Mouse (Mus musculus): ENCODE results near the gene Gm9913.

The Gm9913 gene

GRCm38 (mm10) chr2:125494291-125494690 is 10.6 kb upstream of the Gm9913 start:
- in situ Hi-C loops (cut with MboI; ENCODE audit: low pct_unique_long_range_greater_than_20kb in 1 of 2, low sequenced_read_pairs in 2 of 2, unreplicated experiment in 1 of 2): no loop called here

DNA sequence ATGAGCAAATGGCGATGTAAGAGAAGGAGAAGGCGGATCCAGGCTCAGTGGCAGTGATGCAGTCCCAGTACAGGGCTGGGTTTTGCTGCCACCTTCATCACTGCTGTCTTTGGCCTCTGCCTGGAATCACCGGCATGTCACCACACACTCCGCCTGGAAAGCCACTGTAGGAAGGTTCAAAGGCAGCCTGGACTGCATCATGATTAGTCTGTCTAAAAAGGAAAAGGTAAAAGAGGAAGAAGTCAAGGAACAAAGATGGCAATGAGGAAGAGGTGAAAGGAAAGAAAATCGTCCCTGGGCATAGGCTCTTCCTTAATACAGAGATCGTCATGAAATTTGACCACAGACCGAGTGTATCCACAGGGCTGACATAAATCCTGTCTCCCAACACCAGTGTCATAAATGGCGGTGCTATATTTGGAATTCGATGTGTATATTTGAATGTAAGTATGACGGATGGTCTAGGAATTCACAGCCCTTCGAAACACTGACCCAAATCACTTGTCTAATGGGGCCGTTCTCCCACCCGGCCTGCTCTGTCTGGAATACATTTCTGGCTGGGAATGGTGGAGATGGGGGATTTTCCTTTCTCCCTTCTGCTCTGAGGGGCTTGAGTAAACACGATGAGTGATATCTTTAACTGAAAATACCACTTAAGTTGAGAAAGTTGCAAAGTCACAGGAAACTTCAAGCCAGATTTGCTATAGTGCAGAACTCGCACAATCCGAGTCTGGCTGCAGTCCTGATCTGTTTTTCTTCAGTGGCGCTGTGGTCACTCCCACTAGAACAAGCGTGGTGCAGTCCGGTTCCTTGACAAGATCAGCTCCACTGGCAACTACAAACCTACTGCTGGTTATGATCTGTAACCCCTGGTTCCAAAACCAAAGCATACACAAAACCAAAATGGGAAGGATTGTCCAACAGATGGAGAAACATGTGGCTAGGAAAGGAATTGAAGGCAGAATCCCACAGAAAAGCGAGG is 9.8 kb upstream of the Gm9913 start:
- in situ Hi-C loops (cut with MboI; ENCODE audit: low pct_unique_long_range_greater_than_20kb in 1 of 2, low sequenced_read_pairs in 2 of 2, unreplicated experiment in 1 of 2): no loop called here

DNA sequence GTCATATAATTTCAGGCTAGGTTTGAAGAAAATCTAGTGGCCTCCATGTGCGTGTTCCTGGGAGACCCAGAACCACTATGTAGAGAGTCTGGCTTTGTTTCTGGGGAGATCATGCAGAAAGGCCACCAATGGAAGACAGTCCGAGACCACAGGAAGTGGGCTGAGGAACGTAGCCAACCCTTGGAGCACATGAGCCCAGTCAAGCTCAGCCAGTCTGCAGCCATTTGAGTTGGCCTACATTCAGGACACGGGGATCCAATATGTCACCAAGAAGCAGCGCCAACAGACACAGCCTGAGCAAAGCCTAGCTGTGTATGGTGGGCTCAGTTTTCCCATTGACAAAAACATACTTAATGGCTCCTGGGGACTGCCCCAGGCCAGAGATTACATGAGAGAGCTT is 8.2 kb upstream of the Gm9913 start:
- in situ Hi-C loops (cut with MboI; ENCODE audit: low pct_unique_long_range_greater_than_20kb in 1 of 2, low sequenced_read_pairs in 2 of 2, unreplicated experiment in 1 of 2): no loop called here

DNA sequence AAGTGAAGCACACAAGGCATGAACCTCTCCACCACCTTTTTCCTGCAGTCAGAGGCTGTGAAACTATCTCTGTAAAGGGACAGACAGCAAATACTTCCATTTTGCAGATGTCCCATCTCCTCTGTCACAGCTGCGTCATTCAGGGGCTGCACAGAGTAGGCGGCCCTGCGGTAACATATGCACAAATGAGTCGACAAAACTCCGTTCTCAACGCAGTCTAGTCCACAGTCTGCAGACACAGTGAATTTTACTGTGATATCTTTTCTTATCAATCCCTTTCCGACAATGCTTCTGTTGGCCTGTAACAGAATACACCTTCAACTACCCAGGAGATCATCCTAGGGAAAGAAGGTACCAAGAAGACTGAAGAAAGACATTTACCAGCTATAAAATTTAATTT is 6.7 kb upstream of the Gm9913 start:
- in situ Hi-C loops (cut with MboI; ENCODE audit: low pct_unique_long_range_greater_than_20kb in 1 of 2, low sequenced_read_pairs in 2 of 2, unreplicated experiment in 1 of 2): no loop called here

- in situ Hi-C loops (cut with MboI; ENCODE audit: low pct_unique_long_range_greater_than_20kb in 1 of 2, low sequenced_read_pairs in 2 of 2, unreplicated experiment in 1 of 2): no loop called here
Measured at GRCm38 (mm10) chr2:125501526-125501925, 3.4 kb upstream of the Gm9913 start.

GRCm38 (mm10) chr2:125505746-125506315 is 942 bp downstream of the Gm9913 start:
- in situ Hi-C loops (cut with MboI; ENCODE audit: low pct_unique_long_range_greater_than_20kb in 1 of 2, low sequenced_read_pairs in 2 of 2, unreplicated experiment in 1 of 2): no loop called here

DNA sequence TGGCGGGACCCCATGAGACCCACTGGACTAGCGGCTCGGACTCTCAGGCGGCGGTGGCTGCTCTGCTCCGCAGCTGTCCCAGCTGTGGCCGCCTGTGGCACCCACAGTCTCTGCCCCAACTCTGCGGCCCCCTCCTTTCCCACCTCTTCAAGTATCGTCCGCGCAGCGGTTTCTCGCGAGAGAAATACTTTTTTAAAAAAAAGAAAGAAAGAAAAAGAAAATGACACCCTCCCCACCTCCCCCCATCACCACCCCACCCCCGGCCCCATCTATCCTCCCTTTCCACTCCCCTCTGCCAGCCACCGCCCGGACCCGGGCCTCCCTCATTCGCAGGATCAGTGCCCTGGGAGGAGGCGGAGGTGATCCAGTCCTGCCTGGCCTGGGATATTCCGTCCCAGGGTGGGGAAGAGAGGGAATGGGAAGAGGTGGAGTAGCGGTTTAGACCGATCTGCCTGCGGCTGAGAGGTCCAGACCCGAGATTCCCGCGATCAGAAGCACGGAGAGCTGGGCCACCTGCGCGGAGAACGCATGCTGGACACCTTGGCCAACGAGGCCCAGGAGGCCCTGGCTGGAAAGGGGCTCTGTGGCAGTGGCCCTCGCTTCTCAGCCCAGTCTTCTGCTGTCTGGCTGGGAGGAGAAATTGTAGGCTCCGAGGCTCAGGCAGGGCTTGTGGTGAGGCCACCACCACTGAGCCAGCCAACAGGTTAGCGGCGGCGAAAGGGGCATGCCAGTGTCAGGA is 1.6 kb downstream of the Gm9913 start:
- in situ Hi-C loops (cut with MboI; ENCODE audit: low pct_unique_long_range_greater_than_20kb in 1 of 2, low sequenced_read_pairs in 2 of 2, unreplicated experiment in 1 of 2): no loop called here

- in situ Hi-C loops (cut with MboI; ENCODE audit: low pct_unique_long_range_greater_than_20kb in 1 of 2, low sequenced_read_pairs in 2 of 2, unreplicated experiment in 1 of 2): no loop called here
Measured at GRCm38 (mm10) chr2:125507893-125508292, 3.0 kb downstream of the Gm9913 start, which contains the start of gene Fbn1. Gene Fbn1 (minus strand): TSS chr2:125507993.

DNA sequence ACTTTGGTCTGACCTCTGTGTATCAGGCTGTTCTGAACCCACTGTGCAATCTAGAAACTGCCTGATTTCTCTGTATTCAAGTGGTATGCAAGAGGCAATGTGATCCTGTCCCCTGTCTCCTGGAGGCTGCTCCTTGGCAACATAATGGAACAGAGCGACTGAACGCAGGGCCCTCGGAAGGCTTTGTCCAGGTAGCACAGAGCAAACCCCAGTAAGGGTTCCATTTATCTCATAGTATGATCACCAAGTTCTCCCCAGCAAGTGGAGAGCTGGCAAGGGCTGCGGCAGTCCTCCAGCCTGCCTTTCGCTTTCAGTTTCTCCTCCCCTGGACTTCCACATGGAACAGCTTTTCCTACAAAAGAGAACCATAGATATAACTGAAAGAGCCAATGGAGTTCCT is 3.5 kb downstream of the Gm9913 start:
- in situ Hi-C loops (cut with MboI; ENCODE audit: low pct_unique_long_range_greater_than_20kb in 1 of 2, low sequenced_read_pairs in 2 of 2, unreplicated experiment in 1 of 2): no loop called here

DNA sequence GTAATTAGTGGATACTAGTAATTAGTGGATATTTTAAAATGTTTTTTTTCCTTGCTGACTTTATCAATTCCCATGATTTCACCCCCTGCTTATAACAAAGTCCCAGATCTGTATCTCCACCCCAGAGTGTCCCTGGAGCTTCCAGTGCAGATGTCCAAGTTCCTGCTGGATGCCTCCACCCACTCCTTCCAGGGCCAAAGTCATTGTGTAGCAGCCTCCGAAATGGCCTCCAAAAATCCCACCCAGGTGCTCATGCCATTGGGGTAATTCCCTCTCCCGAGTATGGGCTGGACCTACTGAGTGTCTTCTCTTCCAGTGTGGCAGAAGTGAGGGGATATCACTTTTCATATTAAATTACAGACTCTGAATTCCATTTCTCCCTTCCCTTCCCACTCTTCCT is 5.9 kb downstream of the Gm9913 start:
- in situ Hi-C loops (cut with MboI; ENCODE audit: low pct_unique_long_range_greater_than_20kb in 1 of 2, low sequenced_read_pairs in 2 of 2, unreplicated experiment in 1 of 2): no loop called here

DNA sequence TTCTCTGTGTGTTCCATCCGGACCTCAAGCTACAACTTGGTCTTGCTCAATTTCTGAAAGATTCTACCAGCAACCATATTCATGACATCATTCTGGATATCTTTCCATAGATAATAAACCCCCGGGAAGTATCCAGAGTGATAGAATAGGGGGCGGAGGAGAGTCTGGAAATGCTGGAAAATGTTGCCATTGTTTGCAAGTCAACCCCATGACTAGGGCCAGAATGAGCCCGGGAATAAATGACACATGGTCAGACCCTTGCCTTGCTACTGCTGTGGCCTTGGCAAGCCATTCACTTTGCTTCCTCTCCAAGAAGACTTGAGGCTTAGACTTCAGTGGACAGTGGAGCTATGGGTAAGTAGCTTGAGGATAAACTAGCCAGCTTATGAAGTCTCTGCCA is 7.0 kb downstream of the Gm9913 start:
- in situ Hi-C loops (cut with MboI; ENCODE audit: low pct_unique_long_range_greater_than_20kb in 1 of 2, low sequenced_read_pairs in 2 of 2, unreplicated experiment in 1 of 2): no loop called here

DNA sequence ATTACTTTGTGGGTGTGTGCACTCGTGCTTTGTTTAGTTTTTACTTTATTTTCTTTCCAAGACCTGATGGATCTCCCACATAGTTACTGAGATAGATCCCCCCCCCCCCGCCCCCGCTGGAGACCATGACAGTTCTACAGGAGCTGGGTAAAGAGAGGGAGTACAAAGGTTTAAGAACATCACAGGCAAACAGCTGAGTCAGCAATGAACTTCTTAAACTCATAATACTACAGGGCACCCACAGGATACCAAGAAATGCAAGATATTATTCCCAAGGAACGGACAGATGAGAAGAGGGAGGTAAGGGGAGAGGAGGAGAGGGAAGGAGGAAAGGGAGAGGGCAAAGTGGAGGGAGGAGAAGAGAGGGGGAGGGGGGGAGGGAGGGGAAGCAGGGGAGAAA is 7.7 kb downstream of the Gm9913 start:
- in situ Hi-C loops (cut with MboI; ENCODE audit: low pct_unique_long_range_greater_than_20kb in 1 of 2, low sequenced_read_pairs in 2 of 2, unreplicated experiment in 1 of 2): no loop called here

- in situ Hi-C loops (cut with MboI; ENCODE audit: low pct_unique_long_range_greater_than_20kb in 1 of 2, low sequenced_read_pairs in 2 of 2, unreplicated experiment in 1 of 2): no loop called here
Measured at GRCm38 (mm10) chr2:125514391-125514790, 9.5 kb downstream of the Gm9913 start.

DNA sequence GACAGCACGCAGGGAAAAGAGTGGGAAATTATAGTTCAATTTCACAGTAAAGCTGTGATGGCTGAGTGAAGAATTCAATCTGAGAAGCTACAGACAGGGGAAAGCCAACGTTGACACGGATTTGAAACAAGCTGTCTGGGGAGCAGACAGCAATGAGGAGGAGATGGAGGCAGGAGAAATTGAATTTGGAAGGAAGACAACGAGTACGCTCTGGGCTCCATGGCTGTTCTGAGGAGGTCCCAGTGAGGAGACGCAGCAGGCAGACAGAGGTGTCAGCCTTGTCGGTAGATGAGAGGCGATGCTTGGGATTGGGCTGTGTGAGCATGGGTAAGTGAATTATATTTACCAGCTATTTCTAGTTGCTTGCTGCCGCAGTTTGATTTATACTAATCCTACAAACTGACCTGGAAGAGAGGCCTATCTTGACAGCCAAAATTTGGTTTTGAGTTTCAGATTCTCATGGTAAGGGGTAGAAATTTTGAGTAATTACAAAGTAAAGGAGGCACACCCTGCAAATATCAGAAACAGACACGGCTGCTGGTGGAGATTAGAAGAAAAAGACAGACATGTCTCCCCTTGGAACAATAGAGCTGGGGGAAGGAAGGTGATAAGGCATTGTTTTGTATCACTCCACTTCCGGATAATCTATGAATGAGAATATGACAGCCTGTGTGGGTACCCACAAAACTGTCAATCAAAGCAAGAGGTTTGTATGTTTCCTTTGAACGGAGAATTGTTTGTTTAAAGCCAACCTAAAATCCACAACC is 10.6 kb downstream of the Gm9913 start:
- in situ Hi-C loops (cut with MboI; ENCODE audit: low pct_unique_long_range_greater_than_20kb in 1 of 2, low sequenced_read_pairs in 2 of 2, unreplicated experiment in 1 of 2): no loop called here

- in situ Hi-C loops (cut with MboI; ENCODE audit: low pct_unique_long_range_greater_than_20kb in 1 of 2, low sequenced_read_pairs in 2 of 2, unreplicated experiment in 1 of 2): no loop called here
Measured at GRCm38 (mm10) chr2:125516594-125516993, 11.7 kb downstream of the Gm9913 start.

GRCm38 (mm10) chr2:125525484-125525883 is 20.6 kb downstream of the Gm9913 start:
- in situ Hi-C loops (cut with MboI; ENCODE audit: low pct_unique_long_range_greater_than_20kb in 1 of 2, low sequenced_read_pairs in 2 of 2, unreplicated experiment in 1 of 2): no loop called here

GRCm38 (mm10) chr2:125526566-125526965 is 21.7 kb downstream of the Gm9913 start:
- in situ Hi-C loops (cut with MboI; ENCODE audit: low pct_unique_long_range_greater_than_20kb in 1 of 2, low sequenced_read_pairs in 2 of 2, unreplicated experiment in 1 of 2): no loop called here

GRCm38 (mm10) chr2:125530665-125531064 is 25.8 kb downstream of the Gm9913 start:
- in situ Hi-C loops (cut with MboI; ENCODE audit: low pct_unique_long_range_greater_than_20kb in 1 of 2, low sequenced_read_pairs in 2 of 2, unreplicated experiment in 1 of 2): no loop called here

DNA sequence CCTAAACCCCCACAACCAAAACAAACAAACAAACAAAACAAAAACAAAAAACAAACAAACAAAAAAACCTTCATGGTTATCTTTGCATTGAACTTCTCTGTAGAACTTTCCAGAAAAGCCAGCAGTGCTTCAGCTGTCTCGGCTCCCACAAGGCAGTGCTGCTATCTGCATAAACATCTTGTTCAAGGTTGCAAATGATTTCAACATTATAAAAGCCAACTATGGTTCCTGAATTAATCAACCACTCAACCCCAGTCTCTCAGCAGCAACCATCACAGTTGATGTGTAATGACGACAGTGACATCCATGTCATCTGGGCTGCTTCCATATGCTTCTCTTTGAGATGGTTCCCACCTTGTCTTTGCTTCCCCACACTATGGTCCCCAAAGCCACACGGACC is 34.8 kb downstream of the Gm9913 start:
- in situ Hi-C loops (cut with MboI; ENCODE audit: low pct_unique_long_range_greater_than_20kb in 1 of 2, low sequenced_read_pairs in 2 of 2, unreplicated experiment in 1 of 2): no loop called here
